Mouse (Mus musculus): Measurements from ENCODE around the gene Gm21970.

The Gm21970 gene

GRCm38 (mm10) chr16:91401569-91402165, 10.1 kb downstream of the Gm21970 start:
- DNase-seq (ENCODE audit: low read depth, low spot score): no peak

DNA sequence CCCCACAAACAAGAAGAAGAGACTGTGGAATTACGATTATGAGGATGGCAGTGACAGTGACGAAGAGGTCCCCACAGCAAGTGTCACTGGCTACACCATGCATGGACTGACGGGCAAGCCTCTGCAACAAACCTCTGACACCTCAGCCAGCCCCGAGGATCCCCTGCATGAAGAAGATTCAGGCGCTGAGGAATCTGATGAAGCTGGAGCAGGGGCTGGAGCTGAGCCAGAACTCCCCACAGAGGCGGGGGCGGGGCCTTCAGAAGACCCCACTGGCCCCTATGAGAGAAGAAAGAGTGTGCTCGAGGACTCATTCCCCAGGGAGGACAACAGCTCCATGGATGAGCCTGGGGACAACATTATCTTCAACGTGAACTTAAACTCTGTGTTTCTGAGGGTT, 12.3 kb downstream of the Gm21970 start:
- DNase-seq (ENCODE audit: low read depth, low spot score): no peak

DNA sequence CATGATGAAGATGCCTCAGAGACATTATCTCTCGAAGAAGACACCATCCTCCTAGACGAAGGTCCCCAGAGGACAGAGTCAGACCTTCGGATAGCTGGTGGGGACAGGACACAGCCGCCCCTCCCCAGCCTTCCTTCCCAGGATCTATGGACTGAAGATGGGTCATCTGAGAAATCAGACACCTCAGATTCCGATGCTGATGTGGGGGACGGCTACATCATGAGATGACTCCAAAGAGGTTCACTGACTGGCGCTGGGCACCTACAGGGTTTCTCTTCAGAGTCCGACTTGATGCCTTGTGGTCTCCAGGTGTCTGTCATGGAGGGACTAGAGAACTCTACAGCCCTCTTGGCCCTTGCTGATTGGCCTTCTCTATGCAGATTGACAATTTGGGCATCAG, 12.7 kb downstream of the Gm21970 start:
- no peak for DNase-seq (ENCODE audit: low read depth, low spot score)

- DNase-seq (ENCODE audit: low read depth, low spot score): no peak
Observed at GRCm38 (mm10) chr16:91404828-91405577, 13.5 kb downstream of the Gm21970 start.

DNA sequence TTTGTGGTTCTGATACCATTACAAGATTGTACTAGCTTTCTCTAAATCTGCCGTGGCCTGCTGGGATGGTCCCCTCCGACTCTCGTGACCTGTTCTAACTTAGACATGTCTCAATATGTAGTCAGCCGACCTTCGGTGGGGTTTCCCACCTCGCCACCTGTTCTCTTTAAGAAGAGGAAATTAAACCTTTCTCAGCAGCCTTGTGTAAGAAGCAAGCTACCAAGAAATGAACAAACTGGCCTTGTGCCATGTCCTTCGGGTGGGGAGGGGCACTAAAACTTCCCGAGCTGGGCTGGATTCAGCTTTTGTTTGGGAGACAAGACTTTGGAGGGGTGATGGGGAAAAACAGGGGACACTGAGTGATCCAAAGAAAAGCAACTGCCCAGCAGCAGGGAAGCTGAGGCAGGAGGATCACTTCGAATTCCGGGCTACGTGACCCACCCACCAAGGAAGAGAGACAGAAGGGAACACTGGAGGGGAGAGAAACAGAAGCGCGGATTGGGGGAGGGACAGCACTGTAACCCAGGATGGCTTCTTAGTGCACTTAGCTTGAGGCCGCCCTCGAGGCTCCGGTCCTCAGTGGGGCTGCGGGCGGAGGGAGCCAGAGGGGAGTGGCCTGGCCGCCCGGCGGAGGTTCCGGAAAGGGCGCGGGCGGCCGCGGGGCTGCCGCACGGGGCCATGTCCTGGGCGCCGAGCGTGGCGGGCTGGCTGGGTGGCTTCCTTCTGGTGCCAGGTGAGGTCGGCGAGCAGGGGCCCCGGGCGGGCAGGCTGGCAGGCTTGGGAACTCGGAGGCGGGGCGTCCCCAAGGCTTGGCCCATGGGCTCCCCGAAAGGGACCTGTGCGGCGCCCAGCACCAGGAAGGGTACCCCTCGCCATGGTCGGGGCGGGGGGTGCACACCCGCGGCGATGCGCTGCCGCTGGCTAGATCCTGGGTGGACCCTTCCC, 14.4 kb downstream of the Gm21970 start, which contains the start of gene Il10rb:
Gene Il10rb (plus strand): TSS at position 525 of the 945 bp plus-strand sequence.
- peak; percentile 29 for DNase-seq (ENCODE audit: low read depth, low spot score)

GRCm38 (mm10) chr16:91406585-91407220, 15.2 kb downstream of the Gm21970 start:
- peak; percentile 40 for DNase-seq (ENCODE audit: low read depth, low spot score)

DNA sequence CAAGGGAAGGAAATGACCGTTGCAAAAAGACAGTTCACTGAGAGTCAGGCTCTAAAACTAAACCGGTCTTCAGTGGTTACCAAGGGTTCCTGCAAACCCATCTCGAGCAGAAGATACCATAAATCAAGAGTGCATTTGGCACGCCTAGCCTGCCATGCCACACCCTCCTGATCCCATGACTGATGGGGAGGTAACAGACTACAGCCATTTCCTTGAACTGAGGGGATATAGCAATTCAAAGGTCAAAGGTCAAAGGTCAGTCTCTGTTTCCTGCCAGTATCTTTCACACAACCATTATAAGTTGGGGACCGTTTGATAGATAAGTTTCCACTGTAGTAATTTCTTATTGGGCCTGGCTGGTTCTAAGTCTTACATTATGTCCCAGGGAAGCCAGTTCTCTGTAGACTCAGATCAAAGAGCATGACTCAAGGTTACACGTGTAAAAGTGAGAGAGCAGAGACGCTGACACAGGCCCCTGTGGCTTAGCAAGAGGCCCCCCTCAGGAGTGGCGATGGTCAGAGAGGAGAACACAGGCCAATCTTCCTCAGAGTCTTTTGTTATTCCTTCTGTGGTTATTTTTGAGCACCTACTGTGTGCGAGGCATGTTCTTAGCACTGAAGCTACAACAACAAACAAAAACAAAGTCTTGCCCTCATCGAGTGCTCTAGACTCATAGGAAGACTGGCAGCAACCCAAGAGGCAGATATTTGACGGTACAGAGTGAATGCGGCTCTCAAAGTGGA, 21.8 kb downstream of the Gm21970 start:
- DNase-seq (ENCODE audit: low read depth, low spot score): no peak

DNA sequence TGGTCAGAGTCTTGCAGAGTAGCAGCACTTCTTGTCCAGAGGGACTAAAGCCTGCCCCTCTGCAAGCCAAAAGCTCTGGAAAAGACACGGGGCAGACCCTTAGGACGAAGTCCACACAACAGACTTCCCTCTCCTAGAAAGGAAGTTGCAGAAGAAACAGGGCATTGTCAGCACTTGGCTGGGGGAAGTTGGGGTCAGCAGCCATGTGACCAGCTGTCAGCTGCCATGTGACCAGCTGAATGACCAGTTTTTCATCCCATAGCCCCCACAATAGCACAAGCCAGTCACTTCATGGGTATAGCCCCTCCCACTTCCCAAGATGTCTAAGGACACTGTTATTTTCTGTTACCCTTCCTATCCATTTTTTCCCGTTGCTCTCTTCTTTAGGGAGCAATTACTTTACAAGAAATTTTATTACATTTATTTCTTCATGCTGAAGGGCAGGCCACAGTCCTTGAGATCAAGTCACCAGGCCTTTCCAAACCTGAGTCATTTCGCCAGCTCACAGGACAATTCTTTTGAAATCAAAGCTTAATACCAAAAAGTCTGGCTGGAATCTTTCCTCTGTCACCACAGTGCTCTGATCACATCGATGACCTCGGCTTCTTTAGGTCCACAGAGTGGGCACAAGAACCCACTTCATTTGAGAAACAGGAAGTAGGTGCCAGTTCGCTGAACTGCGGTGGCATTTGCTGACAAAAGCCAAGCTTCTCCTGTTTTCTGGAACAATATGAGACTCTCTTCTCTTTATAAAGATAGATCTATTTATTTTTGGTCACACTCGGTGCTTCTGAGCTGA, 24.1 kb downstream of the Gm21970 start:
- DNase-seq (ENCODE audit: low read depth, low spot score): no peak

GRCm38 (mm10) chr16:91416357-91416756, 24.8 kb downstream of the Gm21970 start:
- no peak for DNase-seq (ENCODE audit: low read depth, low spot score)

DNA sequence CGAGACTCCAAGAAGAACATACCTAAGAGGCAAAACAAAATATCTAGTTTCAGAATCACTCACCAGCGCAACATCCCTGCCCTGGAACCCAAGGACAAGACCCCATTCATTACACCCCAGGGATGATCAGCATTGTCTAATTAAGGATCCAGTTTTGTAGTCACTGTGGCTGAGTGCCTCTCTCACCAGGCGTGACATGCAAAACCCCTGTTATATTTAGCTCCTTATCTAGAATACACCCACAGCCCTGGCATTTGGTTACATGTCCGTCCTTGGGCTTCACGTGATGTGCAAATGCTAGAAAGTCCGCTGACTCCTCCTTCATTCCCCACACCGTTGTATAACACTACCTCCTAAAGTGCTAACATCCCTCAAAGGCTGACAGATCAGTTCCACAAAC, 25.4 kb downstream of the Gm21970 start:
- no peak for DNase-seq (ENCODE audit: low read depth, low spot score)

- no peak for DNase-seq (ENCODE audit: low read depth, low spot score)
Observed at GRCm38 (mm10) chr16:91418531-91418930, 27.0 kb downstream of the Gm21970 start.

GRCm38 (mm10) chr16:91425816-91426215, 34.3 kb downstream of the Gm21970 start:
- no peak for DNase-seq (ENCODE audit: low read depth, low spot score)

DNA sequence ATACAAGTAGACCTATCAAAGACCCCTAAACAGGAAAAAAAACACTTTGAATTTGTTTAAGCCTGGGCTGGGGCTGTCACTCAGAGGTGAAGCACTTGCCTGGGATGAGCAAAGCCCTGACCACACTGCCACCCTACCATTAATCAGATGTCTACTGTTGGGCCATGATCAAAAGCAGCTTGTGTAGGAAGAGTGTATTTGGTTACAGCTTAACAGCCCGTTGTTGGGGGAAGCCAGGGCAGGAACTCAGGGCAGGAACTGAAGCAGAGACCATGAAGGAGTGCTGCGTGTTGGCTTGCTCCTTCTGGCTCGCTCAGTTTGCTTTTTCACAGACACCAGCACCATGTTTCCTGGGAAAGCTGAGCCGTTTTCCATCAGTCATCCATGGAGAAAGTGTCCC, 35.1 kb downstream of the Gm21970 start:
- no peak for DNase-seq (ENCODE audit: low read depth, low spot score)

DNA sequence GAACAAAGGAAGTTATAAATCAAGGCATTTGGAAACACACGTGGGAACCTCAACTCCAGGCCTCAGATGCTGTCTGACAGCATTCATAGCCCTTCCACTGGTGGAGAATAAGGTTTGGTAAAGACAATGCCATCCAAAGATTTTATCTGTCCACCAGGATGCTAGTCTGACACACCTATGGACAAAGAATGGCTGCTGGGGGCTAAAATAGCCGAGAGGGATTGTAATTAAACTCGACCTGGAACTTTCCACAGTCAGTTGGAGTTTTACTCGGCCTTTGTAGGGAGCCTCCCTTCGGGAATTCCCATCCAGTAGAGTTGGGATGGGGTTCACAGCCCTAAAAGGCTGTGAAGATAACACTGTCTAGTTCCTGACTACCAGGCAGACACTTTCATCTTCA, 35.9 kb downstream of the Gm21970 start:
- no peak for DNase-seq (ENCODE audit: low read depth, low spot score)

DNA sequence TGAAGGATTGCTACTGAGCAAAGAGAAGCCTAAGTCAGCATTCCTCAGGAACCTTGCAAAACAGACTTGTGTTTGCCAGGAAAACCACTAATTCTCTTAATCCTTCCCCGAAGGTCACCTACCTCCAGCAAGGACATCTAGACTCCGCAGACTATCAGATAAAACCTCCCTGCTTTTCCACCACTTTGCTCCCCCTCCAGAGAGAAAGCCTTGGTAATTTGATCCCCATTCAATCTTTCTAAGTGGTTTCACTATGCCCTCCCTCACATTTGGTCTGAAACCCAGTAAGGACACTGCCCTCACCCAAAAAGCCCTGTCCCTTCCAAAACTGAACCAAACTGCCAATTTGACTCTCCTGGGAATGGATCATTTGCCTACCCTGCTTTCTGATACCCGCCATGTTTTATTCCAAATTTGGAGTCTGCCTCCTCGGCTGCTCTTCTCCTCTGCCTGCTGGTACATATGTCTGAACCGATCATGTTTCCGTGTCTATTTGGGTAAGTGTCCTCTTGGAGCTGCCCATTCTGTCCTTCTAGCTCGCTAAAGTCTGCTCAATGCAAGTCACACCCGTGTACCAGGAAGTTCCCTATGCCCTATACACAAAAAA, 36.8 kb downstream of the Gm21970 start:
- no peak for DNase-seq (ENCODE audit: low read depth, low spot score)

- no peak for DNase-seq (ENCODE audit: low read depth, low spot score)
Observed at GRCm38 (mm10) chr16:91432720-91433328, 41.3 kb downstream of the Gm21970 start.

DNA sequence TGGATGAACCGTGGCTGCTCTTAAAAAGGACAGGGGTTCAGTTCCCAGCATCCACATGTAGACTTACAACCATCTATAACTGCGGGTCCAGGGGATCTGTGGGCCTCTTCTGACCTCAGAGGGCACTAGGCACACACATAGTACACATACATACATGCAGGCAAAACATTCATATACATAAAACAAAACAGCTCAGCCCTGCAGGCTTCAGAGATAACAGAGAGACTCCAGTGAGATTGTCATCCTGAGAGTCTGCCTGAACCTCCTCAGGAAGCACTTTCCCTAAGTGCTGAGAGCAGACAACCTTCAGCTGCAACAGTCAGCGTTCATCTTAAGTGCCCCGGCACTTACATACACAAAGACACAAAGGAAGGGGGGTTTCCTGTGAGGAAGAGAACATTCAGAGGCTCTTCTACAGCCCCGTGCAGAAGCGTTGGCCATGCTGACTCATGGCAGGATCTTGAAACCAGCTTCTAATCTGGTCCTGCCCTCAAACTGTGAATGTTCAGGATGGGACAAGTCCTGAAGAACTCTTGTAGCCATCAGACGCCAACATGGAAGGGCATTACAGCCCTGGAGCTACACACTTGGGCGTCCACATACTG, 41.9 kb downstream of the Gm21970 start:
- DNase-seq (ENCODE audit: low read depth, low spot score): no peak

DNA sequence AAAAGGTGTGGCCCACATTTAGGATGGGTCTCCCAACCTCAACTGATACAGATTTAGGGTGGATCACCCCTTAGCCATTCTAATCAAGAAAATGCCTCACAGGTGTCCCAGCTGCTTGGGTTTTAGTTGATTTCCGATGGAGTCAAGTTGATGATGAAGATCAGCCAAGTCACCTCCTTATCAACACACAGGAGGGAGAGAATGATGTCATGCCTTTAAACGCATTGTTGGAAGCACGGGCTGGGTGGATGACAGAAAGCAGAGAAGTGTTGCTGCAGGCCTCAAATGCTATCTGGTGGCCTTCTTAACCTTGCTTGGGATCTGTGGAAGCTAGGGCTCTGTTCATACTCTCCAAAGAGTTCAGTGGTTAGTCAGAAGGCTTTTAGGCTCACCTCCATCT, 42.6 kb downstream of the Gm21970 start:
- no peak for DNase-seq (ENCODE audit: low read depth, low spot score)

GRCm38 (mm10) chr16:91438081-91438480, 46.6 kb downstream of the Gm21970 start:
- no peak for DNase-seq (ENCODE audit: low read depth, low spot score)

Measured in forelimb bud, embryonic 11.5 days (tissue).